Mouse (Mus musculus): ENCODE results near the gene Tsks.

The Tsks gene

DNA sequence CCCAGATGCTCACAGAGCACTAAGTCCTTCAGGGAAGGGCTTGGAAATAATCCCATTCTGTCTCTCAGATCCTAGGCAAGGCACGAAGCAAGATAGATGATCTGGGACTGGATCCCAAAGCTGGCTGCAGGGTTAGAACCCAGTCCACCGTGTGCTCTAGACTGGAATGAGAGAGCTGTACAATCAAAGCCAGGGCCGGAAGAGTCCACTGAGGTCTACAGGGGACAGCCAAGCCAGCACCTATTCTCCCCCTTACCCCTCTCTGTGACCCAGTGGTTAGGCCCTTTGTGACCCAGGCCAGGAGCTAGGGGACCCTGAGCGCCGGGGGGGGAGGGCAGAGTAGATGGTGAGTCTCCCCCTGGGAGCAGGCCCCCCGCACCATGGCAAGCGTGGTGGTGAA, at the start of gene Tsks:
Gene Tsks (plus strand): TSS at position 301 of the 400 bp plus-strand sequence.
- ATAC-seq (ENCODE audit: low TSS enrichment): no peak

DNA sequence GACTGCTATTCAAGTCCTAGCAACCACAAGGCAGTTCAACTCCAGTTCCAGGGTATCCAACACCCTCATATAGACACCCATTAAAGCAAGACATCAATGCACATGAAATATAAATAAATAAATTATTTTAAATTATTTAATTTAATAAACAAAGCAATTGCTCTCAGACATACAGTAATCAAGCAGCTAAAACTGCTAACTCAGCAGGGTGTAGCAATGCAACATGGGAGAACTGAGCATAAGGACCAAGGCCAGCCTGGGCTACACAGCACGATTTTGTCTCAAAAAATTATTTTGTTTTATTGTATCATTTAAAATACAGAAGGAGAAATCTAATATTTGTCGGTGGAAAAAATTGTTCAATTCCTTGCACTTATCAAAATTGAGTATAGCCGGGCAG, 48.8 kb upstream of the Tsks start:
- no peak for ATAC-seq (ENCODE audit: low TSS enrichment)

DNA sequence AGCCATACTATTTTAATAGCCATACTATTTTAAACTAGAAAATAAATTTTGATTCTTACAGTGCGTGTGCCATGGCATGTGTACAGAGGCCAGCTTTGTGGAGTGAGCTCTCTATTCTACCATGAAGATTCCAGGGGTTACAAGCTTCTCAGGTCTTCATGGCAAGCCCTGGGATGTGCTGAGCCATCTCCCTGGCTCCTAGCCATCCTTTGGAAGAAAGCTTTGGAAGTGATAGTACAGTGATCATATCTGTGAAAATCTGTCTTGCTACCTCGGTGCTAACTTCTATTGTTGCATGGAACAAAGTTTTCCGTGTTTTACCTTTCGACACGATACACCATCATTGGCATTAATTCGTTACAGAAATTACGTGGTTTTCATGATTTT, 47.8 kb upstream of the Tsks start:
- no peak for ATAC-seq (ENCODE audit: low TSS enrichment)

GRCm38 (mm10) chr7:44895593-44896434, 47.2 kb upstream of the Tsks start, which contains the start of gene Fuz:
TSS of gene Fuz (plus strand) at chr7:44896079.
- peak; percentile 59 for ATAC-seq (ENCODE audit: low TSS enrichment)

DNA sequence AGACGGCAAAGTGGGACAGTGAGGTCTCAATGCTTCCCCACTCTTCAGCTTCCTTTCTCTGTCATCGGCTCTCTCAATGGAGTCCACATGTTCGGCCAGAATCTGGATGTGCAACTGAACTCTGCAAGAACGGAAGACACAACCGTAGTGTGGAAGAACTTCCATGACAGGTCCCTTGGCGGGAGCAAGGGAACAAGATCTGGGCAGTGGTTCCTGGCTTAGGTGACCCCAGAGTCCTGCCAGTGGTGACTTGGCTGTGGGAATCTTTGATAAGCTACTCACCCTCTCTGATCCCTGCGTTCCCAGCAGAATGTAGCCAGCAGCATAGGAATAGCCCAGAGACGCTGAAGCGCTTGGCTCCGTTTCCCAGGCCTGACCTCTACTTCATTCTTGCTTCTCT, 46.5 kb upstream of the Tsks start:
- ATAC-seq (ENCODE audit: low TSS enrichment): no peak

DNA sequence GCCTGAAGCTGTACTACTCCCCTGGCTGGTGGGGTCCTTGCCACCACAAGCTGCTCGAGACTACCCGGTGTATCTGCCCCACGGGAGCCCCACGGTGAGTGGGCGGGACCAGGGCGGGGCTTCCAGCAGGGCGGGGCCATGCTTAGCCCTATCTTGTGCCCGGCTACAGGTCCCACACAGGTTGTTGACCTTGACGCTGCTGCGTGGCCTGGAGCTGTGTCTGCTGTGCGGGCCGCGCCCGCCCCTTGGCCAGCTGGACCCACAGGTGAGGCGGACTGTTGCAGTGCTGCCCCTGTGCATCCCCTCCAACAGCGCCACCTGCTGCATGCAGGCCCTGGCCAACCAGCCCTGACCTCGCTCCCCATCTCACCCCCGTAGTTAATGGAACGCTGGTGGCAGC, 44.4 kb upstream of the Tsks start:
- ATAC-seq (ENCODE audit: low TSS enrichment): no peak

DNA sequence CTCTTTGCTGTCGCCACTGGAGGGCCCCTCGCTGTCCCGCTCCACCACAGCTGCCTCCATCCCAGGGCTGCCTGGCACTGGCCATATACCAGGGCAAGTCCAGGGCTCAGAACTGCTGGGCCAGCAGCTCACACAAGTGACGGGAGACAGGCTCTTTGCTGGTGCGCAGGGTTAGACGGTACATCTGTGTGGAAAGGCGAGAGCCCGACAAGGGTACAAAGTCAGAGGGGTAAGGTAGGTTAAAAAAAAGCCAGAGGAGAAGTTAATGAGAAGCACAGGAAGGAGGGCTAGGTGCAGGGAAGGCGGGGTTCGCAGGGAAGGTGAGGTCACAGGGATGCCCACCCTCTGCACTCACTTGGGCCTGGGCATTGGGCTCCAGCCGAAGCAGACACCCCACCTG, 42.4 kb upstream of the Tsks start:
- no peak for ATAC-seq (ENCODE audit: low TSS enrichment)

DNA sequence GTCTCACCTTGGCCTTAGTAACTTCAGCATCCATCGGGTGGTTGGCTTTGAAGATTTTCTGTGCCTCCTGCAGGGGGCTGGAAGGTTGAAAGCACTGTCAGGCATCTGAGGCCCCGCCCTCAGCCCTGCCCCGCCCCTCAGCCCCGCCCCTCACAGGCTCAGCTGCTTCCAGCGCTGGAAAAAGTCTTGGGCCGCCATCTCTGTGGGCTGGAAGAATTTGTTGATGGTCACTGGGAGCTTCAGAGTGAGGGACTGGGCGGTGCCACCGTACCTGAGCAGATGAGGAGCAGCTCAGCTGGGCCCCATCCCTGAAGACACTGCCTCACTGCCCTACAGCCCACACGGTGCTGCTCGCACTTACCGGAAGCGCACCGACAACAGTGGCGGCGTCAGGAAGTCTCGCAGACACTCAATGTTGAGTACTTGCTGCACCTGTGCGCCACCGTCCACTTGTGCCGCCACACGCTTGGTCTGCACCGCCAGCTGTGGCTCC, 41.7 kb upstream of the Tsks start:
- no peak for ATAC-seq (ENCODE audit: low TSS enrichment)

- ATAC-seq (ENCODE audit: low TSS enrichment): peak; percentile 42; the same call in 1 of the 2 replicates
Observed at GRCm38 (mm10) chr7:44905430-44905829, 37.6 kb upstream of the Tsks start.

DNA sequence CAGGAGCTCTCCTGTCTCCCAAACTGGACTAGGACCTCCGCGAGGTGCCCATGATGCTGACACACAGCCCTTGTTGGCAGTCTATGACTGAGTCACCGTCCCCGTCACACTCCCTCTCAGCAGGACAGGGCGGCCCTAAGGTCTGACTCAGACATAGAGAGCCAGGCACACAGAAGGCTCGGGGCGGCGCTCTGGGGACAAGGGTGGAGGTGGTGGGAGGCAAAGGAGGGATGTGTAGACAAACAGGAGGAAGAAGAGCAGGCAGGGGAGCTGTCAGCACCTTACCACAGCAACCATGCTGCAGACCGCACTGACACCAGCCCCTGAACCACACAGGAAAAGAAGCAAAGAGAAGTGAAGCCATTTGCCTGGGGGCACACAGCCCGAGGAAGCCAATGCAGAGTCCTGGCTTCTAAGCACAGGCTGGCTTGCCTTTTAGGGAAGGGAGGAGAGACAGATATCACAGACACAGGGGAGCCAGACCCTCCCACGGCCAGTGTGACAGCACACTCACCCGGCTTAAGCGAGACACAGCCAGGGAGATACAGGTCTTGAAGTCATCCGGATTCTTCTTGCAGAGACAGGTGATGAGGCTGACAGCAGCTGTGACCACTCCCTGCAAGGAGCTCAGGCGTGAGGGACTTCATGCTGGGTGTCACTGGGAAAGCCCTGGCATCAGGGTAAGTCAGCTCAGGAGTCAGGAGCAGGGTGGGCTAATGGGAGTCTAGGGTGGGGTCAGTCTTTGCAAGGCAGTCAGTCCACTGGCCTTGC, 34.1 kb upstream of the Tsks start:
- ATAC-seq (ENCODE audit: low TSS enrichment): peak; percentile 18; the same call in 1 of the 2 replicates

GRCm38 (mm10) chr7:44914396-44914795, 28.6 kb upstream of the Tsks start:
- no peak for ATAC-seq (ENCODE audit: low TSS enrichment)

GRCm38 (mm10) chr7:44915314-44915713, 27.7 kb upstream of the Tsks start:
- ATAC-seq (ENCODE audit: low TSS enrichment): no peak

DNA sequence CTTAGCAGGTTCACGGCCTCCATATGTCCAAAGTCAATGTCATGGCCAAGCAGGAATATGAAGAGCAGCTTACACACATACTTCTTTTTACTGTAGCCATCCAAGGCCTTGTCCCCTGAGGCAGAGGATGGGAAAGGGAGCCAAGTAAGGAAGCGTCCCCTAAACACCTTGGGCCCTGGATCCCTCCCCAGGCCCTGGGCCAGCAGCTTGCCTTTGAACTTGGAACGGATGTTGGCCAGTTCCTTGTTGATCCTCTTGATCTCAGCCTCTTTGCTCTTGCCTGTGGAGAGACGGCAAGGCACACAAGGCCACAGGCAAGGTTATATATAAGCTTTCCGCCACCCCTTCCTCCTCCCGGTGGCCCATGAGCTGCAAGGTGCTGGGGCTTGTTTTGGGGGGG, 26.8 kb upstream of the Tsks start:
- ATAC-seq (ENCODE audit: low TSS enrichment): no peak

DNA sequence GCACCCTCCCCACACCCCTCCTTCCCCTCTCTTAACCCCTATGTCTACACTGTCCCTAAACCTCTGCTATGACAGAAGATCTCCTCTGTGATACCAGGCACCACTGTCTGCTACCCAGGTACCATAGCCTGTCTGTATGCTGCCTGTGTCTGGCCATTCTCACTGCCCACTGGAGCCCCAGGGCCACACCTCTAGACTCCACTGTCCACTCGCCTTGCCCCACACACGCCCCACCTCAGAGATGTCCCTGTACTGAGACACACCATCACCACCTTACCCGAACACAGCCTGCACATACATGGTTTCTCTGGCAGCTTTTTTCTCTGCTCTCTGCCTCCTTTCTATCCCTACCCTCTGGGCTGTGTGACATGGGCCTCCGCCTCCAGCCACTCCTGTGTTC, 26.1 kb upstream of the Tsks start:
- no peak for ATAC-seq (ENCODE audit: low TSS enrichment)

GRCm38 (mm10) chr7:44918219-44918618, 24.8 kb upstream of the Tsks start:
- ATAC-seq (ENCODE audit: low TSS enrichment): no peak

GRCm38 (mm10) chr7:44919127-44919526, 23.9 kb upstream of the Tsks start:
- no peak for ATAC-seq (ENCODE audit: low TSS enrichment)

DNA sequence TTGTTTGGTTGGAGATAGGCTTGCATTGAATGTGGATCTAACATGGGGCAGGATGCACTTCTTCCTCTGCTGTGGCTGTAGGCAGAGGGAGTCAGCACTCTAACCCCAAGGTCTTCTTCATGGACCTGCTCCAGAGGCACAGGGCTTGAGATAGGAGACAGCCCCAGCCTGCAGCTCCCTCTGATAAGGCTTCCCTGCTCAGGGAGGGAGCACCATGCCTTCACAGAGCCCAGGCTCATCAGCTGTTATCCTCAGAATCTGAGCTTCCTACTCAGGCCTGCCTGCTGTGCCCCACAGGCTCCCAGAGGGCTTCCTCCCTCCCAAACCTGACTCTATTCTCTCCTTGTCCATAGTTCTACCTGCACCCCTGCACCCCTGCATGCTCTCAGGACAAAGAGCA, 20.5 kb upstream of the Tsks start:
- no peak for ATAC-seq (ENCODE audit: low TSS enrichment)

DNA sequence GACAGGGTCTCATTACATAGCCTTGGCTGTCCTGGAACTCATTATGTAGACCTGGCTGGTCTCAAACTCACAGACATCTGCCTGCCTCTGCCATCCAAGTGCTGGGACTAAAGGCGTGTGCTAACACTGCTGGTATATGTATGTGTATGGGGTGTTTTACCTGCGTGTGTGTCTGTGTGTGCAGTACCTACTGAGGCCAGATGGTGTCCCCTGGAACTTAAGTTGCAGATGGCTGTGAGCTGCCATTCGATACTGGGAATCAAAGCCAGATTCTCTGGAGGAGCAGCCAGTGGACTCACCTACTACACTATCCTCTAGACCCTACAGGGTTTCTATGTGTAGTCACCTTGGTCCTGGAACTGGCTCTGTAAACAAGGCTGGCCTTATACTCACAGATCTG, 17.5 kb upstream of the Tsks start:
- ATAC-seq (ENCODE audit: low TSS enrichment): no peak

- ATAC-seq (ENCODE audit: low TSS enrichment): no peak
Observed at GRCm38 (mm10) chr7:44928570-44928969, 14.4 kb upstream of the Tsks start.

- peak; percentile 94 for ATAC-seq (ENCODE audit: low TSS enrichment)
Observed at GRCm38 (mm10) chr7:44929204-44930151, 13.5 kb upstream of the Tsks start, which contains the start of gene Ap2a1. TSS of gene Ap2a1 (minus strand) at chr7:44929496.

GRCm38 (mm10) chr7:44938680-44939079, 4.3 kb upstream of the Tsks start:
- ATAC-seq (ENCODE audit: low TSS enrichment): no peak

GRCm38 (mm10) chr7:44949922-44950321, 6.9 kb downstream of the Tsks start:
- peak; percentile 61; the same call in 1 of the 2 replicates for ATAC-seq (ENCODE audit: low TSS enrichment)
